Mouse (Mus musculus) kidney, embryonic 15.5 days (tissue): Measurements from ENCODE around the gene Hmox1. TPM values are rescaled to one million over a fixed set of nuclear protein-coding genes. Genes with fewer than 3 reads are reported as not detected.

Experiments
- ATAC-seq: fragments of 200-750 bp; cut with Nextera tagmentation; replicated peaks from 2 replicates; pipeline ENCODE4 v1.8.0; 2017; ENCODE audit warnings: moderate TSS enrichment; ENCODE audit not compliant: low FRiP score
- H3K27ac ChIP-seq: fragments of 300-500 bp; sonication (generic); 2 replicates; pipeline ENCODE4 v1.5.1; 2015; ENCODE audit warnings: mild to moderate bottlenecking, inconsistent platforms
- H3K27me3 ChIP-seq: fragments of 300-500 bp; sonication (generic); 2 replicates; pipeline ENCODE4 v1.6.1; 2015; ENCODE audit warnings: inconsistent platforms
- H3K36me3 ChIP-seq: fragments of 300-500 bp; sonication (generic); 2 replicates; pipeline ENCODE4 v1.6.1; 2015; ENCODE audit warnings: inconsistent platforms
- H3K4me1 ChIP-seq: fragments of 300-500 bp; sonication (generic); 2 replicates; pipeline ENCODE4 v1.6.1; 2015; ENCODE audit warnings: inconsistent platforms
- H3K4me2 ChIP-seq: fragments of 300-500 bp; sonication (generic); 2 replicates; pipeline ENCODE4 v1.6.1; 2015; ENCODE audit warnings: moderate library complexity, mild to moderate bottlenecking, inconsistent platforms
- H3K4me3 ChIP-seq: fragments of 300-500 bp; sonication (generic); replicated peaks from 2 replicates; pipeline ENCODE4 v1.5.1; 2015; ENCODE audit warnings: mild to moderate bottlenecking, inconsistent platforms
- H3K9ac ChIP-seq: fragments of 300-500 bp; sonication (generic); 2 replicates; pipeline ENCODE4 v1.6.1; 2015; ENCODE audit warnings: mild to moderate bottlenecking, inconsistent platforms
- H3K9me3 ChIP-seq: fragments of 300-500 bp; sonication (generic); replicated peaks from 2 replicates; pipeline ENCODE4 v1.6.1; 2016; ENCODE audit warnings: inconsistent platforms
- WGBS: fragments of 180-500 bp; shearing (Covaris S2); methylation state at CpG from one replicate; pipeline ENCODE4 v1.1.7; 2015; ENCODE audit warnings: mixed read lengths; 5-methylcytosine and 5-hydroxymethylcytosine counted together
- polyA plus RNA-seq: library from polyadenylated mRNA; unstranded; fragments of >200 nt; fragmentation: Nextera tagmentation; extraction: Ambion mirVana; gene quantifications from 2 replicates; pipeline ENCODE4 v1.2.1, GENCODE M21; 2015

Gene Hmox1
- polyA plus RNA-seq, 1 experiment from 2014 or later: 40.1 TPM

DNA sequence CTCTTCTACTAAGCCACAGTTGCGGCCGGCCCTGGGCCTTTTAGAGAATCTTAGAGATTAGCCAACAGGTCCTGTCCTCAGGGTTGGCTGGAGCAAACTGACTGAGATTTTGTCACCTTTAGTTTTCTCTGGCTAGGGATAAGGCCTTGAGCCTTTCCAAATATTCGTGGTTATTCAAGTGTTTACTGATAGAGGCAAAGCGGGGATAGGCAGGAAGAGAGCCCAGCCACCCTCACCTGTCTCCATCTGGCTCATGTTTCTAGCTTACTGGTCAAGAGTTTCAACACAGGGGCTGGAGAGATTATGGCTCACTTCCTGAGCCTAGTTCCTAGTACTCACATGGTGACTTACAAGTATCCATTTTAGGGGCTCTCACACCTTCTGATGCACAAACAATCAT is 9.5 kb downstream of the Hmox1 start:
- Histone ChIP-seq H3K36me3 (peaks cover 13% of the 10 kb centered on the region), H3K9me3 (no peaks in the 10 kb centered on the region), H3K9ac (no peak overlapping the region), H3K4me3 (no peak overlapping the region), H3K27me3 (no peaks in the 10 kb centered on the region), H3K4me2 (no peak overlapping the region), H3K27ac (no peak overlapping the region), H3K4me1 (0 out of 2 replicates have a peak, but pooled peaks cover 3% of the 10 kb centered on the region)
- no peak for ATAC-seq
- WGBS: 78% methylated on average over 4 of the region's 4 CpGs

- H3K27ac ChIP-seq: no peak overlapping the region
- H3K4me3 ChIP-seq: no peak overlapping the region
- no peak overlapping the region for H3K4me2 ChIP-seq
- H3K27me3 ChIP-seq: no peaks in the 10 kb centered on the region
- no peak overlapping the region for H3K9ac ChIP-seq
- H3K9me3 ChIP-seq: no peaks in the 10 kb centered on the region
- peaks cover 8% of the 10 kb centered on the region for H3K36me3 ChIP-seq
- ATAC-seq: peak; percentile 11; the same call in 1 of the 2 replicates
- WGBS: 28% methylated on average over 8 of the region's 8 CpGs
- H3K4me1 ChIP-seq: 0 out of 2 replicates have a peak, but pooled peaks cover 3% of the 10 kb centered on the region
These were observed 10.0 kb downstream of the Hmox1 start for GRCm38 (mm10) chr8:75103376-75103878.

GRCm38 (mm10) chr8:75108527-75109235 is 15.3 kb downstream of the Hmox1 start:
- peak overlapping the region; percentile 83 for H3K4me3 ChIP-seq
- H3K36me3 ChIP-seq: peaks cover 28% of the 10 kb centered on the region
- peak; percentile 75 for ATAC-seq
- H3K4me2 ChIP-seq: peak overlapping the region; percentile 70
- 0% methylated on average over 9 of the region's 9 CpGs for WGBS
- H3K4me1 ChIP-seq: peaks cover 29% of the 10 kb centered on the region
- no peaks in the 10 kb centered on the region for H3K27me3 ChIP-seq
- H3K27ac ChIP-seq: peak overlapping the region; percentile 86
- peak overlapping the region; percentile 62 for H3K9ac ChIP-seq
- H3K9me3 ChIP-seq: no peaks in the 10 kb centered on the region

DNA sequence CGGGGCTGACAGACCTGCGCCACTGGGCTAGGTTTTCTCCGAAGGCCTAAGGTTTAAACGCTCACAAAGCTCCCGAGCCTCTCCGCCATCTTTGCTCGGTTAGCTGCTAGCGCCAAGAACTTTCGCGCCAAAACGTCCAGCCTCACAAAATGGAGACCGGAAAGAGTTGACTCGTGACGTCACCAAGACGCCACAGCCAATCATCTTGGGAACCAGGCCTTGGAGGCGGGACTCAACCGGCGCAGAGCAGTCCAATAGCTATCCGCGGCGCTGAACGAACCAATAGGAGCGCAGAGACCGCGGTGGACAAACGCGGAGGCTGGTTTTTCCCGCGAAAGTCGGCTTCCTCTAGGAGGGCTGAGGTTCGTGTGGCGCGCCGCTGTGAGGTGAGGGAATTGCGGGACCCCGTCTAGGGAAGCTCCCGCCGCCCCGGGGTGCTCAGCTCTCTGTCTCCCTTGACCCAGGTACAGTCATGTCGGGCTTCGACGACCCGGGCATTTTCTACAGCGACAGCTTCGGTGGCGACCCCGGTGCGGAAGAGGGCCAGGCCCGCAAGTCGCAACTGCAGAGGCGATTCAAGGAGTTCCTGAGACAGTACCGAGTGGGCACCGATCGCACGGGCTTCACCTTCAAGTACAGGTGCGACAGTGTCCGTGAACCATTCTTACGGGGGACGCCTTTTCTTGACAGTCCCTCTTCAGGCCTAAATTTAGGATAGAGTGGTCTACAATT is 16.0 kb downstream of the Hmox1 start, which contains the start of gene Mcm5:
Gene Mcm5, plus strand, starts transcription at position 334 of the 732 bp plus-strand sequence.
- peaks cover 31% of the 10 kb centered on the region for H3K4me1 ChIP-seq
- WGBS: under 1% methylated on average over 59 of the region's 59 CpGs
- peak within 1 kb of the TSS; percentile 71 for H3K4me2 ChIP-seq
- ATAC-seq: peak; percentile 98
- H3K27ac ChIP-seq: peak within 1 kb of the TSS; percentile 86
- peak within 1 kb of the TSS; percentile 83 for H3K4me3 ChIP-seq
- peaks cover 35% of the 10 kb centered on the region for H3K36me3 ChIP-seq
- H3K27me3 ChIP-seq: no peaks in the 10 kb centered on the region
- peak within 1 kb of the TSS; percentile 70 for H3K9ac ChIP-seq
- H3K9me3 ChIP-seq: no peaks in the 10 kb centered on the region

DNA sequence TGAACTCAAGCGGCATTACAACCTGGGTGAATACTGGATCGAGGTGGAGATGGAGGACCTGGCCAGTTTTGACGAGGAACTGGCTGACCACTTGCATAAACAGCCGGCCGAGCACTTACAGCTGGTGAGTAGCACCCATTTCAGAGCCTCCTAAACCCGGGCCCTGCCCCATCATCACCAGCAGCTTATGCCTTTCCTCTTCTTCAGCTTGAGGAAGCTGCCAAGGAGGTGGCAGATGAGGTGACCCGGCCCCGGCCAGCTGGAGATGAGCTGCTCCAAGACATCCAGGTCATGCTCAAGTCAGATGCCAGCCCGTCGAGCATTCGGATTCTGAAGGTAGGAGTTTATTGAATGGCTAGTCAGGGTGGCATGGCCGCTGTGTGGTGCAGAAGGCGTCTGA is 16.7 kb downstream of the Hmox1 start:
- H3K9ac ChIP-seq: peak overlapping the region; percentile 70
- H3K27ac ChIP-seq: no peak overlapping the region
- WGBS: 8% methylated on average over 13 of the region's 13 CpGs
- peak overlapping the region; percentile 83 for H3K4me3 ChIP-seq
- H3K4me1 ChIP-seq: peaks cover 31% of the 10 kb centered on the region
- ATAC-seq: no peak
- peaks cover 42% of the 10 kb centered on the region for H3K36me3 ChIP-seq
- no peaks in the 10 kb centered on the region for H3K9me3 ChIP-seq
- no peaks in the 10 kb centered on the region for H3K27me3 ChIP-seq
- H3K4me2 ChIP-seq: peak overlapping the region; percentile 71

GRCm38 (mm10) chr8:75118505-75118904 is 25.1 kb downstream of the Hmox1 start:
- no peak overlapping the region for H3K9ac ChIP-seq
- 0 out of 2 replicates have a peak, but pooled peaks cover 2% of the 10 kb centered on the region for H3K4me1 ChIP-seq
- no peak overlapping the region for H3K4me3 ChIP-seq
- H3K9me3 ChIP-seq: no peaks in the 10 kb centered on the region
- H3K27ac ChIP-seq: no peak overlapping the region
- H3K4me2 ChIP-seq: no peak overlapping the region
- WGBS: 89% methylated on average over 1 of the region's 1 CpGs
- ATAC-seq: no peak
- peaks cover 98% of the 10 kb centered on the region for H3K36me3 ChIP-seq
- no peaks in the 10 kb centered on the region for H3K27me3 ChIP-seq

DNA sequence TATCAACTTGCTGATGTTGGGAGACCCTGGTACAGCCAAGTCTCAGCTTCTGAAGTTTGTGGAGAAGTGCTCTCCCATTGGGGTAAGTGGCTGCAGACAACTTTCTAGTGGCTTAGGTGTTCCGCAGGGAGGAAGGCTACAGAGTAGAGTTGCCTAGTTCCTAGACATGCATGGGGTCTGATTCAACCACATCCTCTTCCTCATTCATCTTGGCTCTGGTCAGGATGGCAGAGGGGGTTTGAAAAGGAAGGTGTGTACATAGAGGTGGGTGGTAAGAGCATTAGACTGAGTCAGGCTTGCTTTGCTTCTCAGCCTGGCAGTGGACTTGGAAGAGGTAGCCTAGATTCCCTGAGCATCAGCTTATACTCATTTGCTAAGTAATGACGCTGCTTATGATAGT is 25.9 kb downstream of the Hmox1 start:
- H3K9me3 ChIP-seq: no peaks in the 10 kb centered on the region
- H3K27me3 ChIP-seq: no peaks in the 10 kb centered on the region
- WGBS: 92% methylated on average over 2 of the region's 2 CpGs
- no peak overlapping the region for H3K4me3 ChIP-seq
- no peak for ATAC-seq
- H3K27ac ChIP-seq: no peak overlapping the region
- H3K36me3 ChIP-seq: peaks cover 98% of the 10 kb centered on the region
- no peak overlapping the region for H3K4me2 ChIP-seq
- H3K9ac ChIP-seq: no peak overlapping the region
- no peaks in the 10 kb centered on the region for H3K4me1 ChIP-seq

DNA sequence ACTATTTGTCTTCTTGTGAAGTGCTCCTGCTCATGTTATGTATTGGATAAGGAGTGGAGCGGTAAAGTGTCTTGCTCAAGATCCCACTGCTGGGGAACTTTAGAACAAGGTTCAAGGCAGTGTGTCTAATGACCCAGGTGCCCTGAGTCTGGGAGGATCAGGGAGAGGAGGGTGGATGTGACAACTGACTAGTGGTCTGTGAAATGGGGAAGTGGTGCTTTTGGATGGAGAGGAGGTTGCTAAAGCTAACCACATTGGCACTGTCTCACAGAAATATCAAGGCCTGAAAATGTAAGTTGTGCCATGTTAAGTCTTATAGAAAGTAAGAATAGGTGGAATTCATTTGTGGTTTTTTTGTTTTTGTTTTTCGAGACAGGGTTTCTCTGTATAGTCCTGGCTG is 26.3 kb downstream of the Hmox1 start:
- no peaks in the 10 kb centered on the region for H3K4me1 ChIP-seq
- peaks cover 98% of the 10 kb centered on the region for H3K36me3 ChIP-seq
- H3K9me3 ChIP-seq: no peaks in the 10 kb centered on the region
- no peak overlapping the region for H3K27ac ChIP-seq
- H3K4me3 ChIP-seq: no peak overlapping the region
- H3K9ac ChIP-seq: no peak overlapping the region
- ATAC-seq: no peak
- H3K27me3 ChIP-seq: no peaks in the 10 kb centered on the region
- 97% methylated on average over 2 of the region's 2 CpGs for WGBS
- H3K4me2 ChIP-seq: no peak overlapping the region

DNA sequence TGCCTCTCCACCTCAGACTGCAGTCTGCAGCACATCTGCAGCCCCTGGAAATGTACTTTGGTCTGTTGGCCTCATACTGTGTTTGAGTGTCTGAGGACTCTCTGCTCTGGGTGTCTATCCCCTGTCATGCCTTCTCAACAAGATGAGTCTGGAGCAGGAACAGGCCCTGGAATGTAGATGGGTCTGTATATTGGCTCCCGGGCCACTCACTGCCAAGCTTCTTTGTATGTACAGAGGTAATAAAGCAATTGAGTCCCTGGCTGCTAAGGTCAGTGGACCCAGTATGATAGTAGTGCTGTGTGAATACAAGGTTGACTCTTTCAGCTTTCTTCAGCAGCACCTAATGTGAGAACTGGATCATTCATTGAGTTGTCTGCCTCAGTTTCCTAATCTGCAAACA is 34.0 kb downstream of the Hmox1 start:
- Histone ChIP-seq H3K4me3 (no peak overlapping the region), H3K9ac (no peak overlapping the region), H3K4me2 (no peak overlapping the region), H3K9me3 (no peaks in the 10 kb centered on the region), H3K36me3 (peaks cover 78% of the 10 kb centered on the region), H3K4me1 (no peaks in the 10 kb centered on the region), H3K27ac (no peak overlapping the region), H3K27me3 (no peaks in the 10 kb centered on the region)
- 60% methylated on average over 1 of the region's 1 CpGs for WGBS
- ATAC-seq: no peak

GRCm38 (mm10) chr8:75132485-75132884 is 39.1 kb downstream of the Hmox1 start:
- Histone ChIP-seq H3K4me3 (no peak overlapping the region), H3K4me2 (no peak overlapping the region), H3K27ac (no peak overlapping the region), H3K9ac (no peak overlapping the region), H3K9me3 (no peaks in the 10 kb centered on the region), H3K4me1 (peaks cover 14% of the 10 kb centered on the region), H3K27me3 (no peaks in the 10 kb centered on the region), H3K36me3 (peaks cover 28% of the 10 kb centered on the region)
- WGBS: 10% methylated on average over 3 of the region's 3 CpGs
- no peak for ATAC-seq

DNA sequence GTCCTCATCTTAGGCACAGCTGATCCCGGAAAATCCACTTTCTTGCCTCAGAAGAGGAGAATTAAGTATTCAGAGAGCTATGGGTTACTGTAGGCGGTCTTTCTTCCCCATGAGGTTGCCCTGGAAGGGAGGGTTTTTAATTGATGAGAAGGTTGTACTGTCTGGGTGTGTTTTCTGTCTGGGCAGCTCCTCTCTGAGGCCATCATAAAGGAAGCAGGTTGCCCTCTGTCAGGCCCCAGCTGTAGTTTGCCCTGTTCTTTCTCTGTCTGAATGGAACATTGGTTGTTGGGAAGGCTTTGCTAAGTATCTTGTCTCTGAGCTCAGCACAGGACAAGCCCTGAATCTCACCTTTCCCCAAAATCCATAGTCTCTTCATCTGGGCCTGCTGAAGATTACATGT is 40.0 kb downstream of the Hmox1 start:
- Histone ChIP-seq H3K27ac (no peak overlapping the region), H3K9ac (no peak overlapping the region), H3K4me3 (no peak overlapping the region), H3K36me3 (peaks cover 19% of the 10 kb centered on the region), H3K4me1 (peaks cover 14% of the 10 kb centered on the region), H3K4me2 (no peak overlapping the region), H3K9me3 (no peaks in the 10 kb centered on the region), H3K27me3 (no peaks in the 10 kb centered on the region)
- WGBS: 91% methylated on average over 2 of the region's 2 CpGs
- ATAC-seq: no peak
